Mouse (Mus musculus): ENCODE measurements around the gene Cc2d2b.

Cc2d2b gene

DNA sequence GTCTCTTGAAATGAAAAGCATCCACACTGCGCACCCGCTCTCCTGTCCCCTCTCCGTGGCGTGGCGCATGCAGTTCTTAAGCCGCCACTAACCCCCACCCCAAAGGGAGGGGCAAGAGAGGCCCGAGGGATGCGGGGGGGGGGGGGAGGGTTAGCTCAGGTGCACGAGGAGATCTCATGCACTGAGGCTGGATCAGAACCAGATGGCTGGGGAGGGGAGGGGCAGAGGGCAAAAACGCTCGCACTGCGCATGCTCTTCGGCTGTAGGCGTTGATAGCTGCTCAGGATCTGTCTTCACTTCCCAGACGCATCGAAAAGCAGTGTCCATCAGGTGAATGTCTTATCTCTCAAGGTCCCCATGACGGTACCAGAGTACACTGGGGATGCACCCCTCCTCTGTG is at the start of gene Cc2d2b:
Gene Cc2d2b, plus strand, starts transcription at position 195 of the 400 bp plus-strand sequence.
- DNase-seq (ENCODE audit: low read depth, low spot score): no peak

DNA sequence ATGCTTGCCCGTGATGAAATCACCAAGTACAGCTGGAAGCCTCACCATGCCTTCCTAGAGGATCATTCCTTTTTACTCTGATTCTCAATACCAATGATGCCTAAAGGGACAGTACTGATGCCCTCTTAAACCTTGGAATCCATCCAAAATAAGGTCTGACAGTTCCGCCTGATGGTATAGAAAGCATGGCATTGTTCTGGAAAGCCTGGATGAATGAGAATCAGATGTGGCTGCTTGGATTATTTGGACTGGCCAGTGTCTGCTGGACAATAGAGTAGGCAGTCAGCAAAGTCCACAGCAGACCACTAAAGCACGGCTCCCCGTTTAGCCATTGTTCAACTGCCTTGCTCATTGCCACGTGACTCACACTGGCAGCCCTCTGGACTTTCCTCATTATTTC is 48.7 kb upstream of the Cc2d2b start:
- no peak for DNase-seq (ENCODE audit: low read depth, low spot score)

DNA sequence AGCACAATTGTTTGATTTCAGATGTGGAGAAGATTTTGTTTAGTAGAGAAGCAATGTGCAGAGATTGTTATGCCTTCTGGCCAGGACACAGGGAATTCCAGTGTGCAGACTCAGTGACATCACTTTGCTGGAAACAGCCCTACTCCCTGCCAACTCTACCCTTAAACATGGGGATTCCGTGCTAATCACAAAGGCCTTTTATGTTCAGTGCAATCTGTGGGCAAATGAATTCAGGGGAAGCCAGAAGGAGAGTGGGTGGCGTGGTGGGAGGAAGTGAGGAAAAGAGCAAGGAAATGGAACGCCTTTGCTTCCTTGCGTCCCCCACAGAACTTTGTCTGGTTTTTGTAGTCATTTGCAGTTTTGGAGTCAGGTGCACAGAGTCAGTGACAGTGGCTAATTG is 46.1 kb upstream of the Cc2d2b start:
- no peak for DNase-seq (ENCODE audit: low read depth, low spot score)

DNA sequence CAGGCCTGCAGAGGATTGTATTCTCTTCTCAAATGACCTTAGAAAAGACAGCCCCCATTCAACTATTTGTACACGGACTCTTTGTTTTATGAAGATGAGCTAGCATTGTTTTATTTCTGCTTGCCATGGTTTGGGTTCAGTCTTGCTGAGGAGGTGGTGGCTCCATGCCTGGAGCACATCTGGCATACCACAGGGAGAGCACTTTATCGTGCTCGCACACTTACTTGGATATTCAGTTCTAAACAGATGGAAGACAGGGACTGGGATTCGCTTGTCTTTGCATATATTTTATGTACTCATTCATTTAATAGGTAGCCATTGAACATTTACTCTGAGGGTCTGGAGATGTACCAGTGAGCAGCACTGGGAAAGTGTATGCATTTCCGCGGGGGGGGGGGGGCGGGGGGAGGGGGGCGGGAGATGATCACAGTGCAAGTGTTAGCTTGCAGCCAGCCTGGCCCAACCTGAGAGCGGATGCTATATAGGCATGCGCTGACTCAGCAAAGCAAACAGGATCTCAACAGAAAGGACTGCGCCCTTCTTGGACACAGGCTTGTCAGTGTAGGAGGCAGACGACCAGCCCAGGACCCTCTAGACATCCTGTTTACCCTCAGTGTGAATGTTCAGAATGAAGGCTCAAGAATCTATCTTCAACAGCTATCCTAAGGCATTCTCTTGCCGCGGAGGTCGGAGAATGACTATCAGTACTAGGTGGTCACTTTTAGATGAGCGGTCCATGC is 35.5 kb upstream of the Cc2d2b start:
- no peak for DNase-seq (ENCODE audit: low read depth, low spot score)

DNA sequence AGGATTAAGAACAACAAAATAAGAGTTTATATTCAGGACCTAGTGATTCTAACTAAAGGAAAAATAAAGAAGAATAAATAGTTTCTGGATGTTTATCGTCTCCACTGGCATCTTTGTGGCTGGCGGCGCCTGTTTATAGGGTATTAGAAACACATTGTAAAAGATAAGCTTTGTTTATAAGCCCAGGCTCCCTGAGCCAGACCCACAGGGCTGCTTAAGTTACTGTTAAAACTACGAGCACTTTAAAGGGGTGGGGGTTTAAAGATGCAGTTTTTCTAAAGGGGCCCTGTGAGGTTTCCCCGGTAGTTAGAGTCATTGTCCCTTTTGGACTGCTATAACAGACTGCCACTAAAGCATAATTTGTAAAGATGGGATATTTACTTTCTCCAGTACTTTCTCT is 33.9 kb upstream of the Cc2d2b start:
- no peak for DNase-seq (ENCODE audit: low read depth, low spot score)

DNA sequence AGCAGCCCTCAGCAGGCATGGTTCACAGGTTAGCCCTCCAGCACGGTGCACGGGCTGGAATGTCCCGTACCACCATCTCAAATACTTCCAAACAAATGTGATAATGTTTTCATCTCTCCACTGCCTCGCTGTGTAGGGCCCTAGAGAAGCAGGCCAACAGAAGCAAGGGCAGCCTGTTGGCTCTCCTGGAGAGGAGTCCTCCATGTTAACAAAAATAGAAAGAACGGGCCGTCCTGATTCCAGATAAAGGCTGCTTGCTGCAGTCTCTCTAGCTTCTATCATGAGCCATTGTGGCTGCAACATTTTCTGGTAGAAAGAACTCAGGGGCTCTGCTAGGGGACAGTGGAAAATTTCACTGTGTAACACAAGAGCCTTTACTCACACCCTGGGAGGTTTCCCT is 31.6 kb upstream of the Cc2d2b start:
- DNase-seq (ENCODE audit: low read depth, low spot score): no peak

DNA sequence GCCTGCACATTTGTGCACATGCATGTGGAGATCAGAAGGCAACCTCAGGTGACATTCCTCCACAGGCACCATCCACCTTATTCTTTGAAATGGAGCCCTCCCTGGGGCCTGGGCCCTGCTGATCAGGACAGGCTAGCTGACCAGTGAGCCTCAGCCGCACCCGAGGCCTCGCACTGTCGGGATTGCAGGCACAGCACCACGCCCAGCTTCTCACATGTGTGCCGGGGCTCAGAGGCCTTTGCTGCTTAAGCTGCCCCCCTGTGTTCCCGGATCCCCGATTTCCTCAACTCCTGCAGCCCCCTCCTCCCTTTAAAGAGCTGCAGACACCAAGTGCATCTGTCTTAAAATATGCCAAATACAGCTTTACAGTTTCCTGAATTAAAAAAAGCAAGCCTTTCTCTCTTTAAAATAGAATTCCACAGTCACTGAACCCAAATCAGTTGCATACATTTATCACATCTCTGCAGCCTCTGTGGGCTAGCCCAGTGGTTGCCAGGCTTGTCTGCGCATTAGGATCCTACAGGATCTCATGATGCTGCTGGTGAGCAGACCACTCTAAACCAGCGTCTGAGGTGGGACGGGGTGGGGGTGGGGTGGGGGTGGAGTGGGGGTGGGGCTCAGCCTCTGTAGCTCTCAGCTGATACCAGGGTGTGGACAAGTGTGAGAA is 29.0 kb upstream of the Cc2d2b start:
- DNase-seq (ENCODE audit: low read depth, low spot score): no peak

DNA sequence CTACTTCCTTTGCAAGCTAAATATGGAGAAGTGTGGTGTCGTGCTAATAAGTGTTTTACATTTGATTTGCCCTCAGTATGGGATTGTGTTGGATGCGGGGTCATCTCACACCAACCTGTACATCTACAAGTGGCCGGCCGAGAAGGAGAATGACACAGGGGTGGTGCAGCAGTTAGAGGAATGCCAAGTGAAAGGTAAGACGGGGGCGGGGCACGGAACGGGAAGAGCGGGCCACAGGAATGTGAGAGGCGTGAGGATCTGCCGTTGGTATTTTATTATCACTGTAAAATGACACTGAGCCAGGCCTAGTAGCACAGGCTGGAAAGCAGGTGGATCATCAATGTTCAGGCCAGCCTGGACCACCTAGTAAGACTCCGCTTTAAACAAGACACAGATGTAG is 28.2 kb upstream of the Cc2d2b start:
- DNase-seq (ENCODE audit: low read depth, low spot score): no peak

DNA sequence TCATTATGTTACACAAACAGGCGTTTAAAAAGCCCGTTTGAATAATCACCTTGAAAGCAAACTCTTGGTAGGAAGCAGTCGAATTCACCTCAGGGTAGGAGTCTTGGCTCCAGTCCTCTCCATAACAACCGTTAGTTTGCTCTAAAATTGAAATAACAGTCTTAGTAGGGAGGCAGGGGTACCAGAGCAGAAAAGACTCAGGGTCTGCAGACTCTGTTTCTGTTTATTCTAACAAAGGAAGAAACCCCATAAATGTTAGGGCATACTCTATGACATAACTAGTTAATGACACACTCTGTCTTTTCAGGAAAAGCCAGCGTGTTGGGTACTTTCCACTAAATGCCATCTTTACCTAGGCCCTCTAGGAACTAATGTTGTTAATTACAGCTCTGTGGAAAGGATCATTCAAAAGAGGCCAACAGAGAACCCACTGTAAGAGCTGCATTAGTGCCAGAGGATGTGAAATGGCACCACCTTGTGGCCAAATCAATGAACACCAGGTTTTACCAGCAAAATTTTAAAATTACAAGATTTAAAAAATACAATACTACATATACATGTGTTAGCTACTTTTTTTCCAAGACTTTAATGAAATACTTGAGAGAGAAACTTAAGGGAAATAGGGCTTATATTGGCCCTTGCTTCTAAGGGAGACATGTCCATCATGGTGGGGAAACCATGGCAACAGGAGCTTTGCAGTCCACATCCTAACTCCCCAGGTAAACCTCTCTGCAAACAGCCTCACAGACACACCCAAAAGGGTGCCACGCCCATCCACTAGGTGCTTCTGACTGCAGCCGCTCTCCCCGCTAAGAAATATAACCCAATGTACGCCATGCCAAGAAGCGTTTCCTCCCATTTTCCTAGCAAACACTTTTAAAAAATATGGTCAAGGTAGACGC is 26.2 kb upstream of the Cc2d2b start:
- peak; percentile 42 for DNase-seq (ENCODE audit: low read depth, low spot score)

DNA sequence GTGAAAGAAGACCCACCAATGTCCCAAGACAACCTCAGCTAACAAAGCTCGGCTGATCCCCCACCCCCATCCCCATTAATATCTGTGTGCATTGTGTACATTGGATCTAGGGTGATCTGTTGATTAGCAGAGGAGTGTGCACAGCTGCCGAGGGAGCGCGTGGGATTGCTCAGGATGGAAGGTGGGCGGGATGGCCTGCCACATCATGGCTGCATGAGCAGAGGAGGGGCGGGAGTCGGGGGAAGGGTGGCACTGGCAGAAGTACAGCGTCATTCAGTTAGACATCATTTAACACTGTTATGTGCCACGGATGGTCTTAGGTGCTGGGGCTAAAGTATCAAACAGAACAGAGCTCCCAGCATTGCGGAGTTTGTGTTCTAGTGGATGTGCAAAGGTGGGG is 25.0 kb upstream of the Cc2d2b start:
- no peak for DNase-seq (ENCODE audit: low read depth, low spot score)

DNA sequence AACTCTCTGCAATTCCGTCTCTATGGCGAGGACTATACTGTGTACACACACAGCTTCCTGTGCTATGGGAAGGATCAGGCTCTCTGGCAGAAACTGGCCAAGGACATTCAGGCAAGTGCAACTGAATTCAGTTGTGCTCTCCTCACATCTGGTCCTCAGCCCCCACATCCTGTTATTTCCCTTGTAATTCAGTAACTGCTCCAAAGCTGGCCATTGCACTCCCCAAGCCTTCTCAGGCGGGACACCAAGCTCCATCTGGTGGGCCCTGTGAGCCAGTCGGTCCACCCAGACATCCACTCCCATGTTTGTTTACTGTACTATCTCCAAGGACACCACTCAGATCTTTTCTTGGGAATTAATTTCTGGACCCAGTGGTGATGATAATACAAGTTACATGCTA is 22.4 kb upstream of the Cc2d2b start:
- no peak for DNase-seq (ENCODE audit: low read depth, low spot score)

DNA sequence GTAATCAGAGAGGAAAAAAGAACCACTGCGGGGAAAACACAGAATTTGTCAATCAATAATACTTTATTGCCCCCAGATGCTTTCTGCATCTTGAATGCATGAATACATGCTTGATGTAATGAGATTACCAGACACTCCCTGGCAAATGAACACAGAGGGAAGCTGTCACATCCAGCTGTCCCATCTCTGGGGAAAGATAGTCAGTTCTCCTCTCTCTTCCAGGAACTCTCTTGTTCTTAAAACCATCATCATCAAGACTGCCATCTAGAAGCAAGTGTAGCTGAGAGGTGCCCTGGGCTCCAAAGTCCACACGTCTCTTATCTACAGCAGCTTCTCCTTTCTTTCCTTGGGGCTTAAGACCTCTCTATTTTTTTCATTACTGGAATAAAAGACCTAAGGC is 21.9 kb upstream of the Cc2d2b start:
- no peak for DNase-seq (ENCODE audit: low read depth, low spot score)

DNA sequence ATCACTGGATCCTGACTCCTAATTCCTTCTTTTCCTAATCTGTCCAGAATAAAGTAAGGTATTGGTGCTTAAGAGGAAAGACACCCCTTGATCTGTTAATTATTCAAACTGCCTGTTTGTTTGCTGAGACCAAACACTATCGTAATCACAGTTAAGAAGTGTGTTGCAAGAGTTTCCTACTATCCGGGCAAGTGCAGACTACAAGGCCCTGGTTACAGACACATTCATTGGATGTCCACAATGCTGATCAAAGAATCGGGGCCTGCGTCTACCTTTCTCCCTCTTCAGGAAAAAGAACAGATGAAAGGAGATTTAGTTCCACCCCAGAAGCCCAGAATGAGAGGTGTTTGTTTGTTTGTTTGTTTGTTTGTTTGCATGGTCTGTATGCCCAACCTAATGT is 20.3 kb upstream of the Cc2d2b start:
- DNase-seq (ENCODE audit: low read depth, low spot score): no peak

DNA sequence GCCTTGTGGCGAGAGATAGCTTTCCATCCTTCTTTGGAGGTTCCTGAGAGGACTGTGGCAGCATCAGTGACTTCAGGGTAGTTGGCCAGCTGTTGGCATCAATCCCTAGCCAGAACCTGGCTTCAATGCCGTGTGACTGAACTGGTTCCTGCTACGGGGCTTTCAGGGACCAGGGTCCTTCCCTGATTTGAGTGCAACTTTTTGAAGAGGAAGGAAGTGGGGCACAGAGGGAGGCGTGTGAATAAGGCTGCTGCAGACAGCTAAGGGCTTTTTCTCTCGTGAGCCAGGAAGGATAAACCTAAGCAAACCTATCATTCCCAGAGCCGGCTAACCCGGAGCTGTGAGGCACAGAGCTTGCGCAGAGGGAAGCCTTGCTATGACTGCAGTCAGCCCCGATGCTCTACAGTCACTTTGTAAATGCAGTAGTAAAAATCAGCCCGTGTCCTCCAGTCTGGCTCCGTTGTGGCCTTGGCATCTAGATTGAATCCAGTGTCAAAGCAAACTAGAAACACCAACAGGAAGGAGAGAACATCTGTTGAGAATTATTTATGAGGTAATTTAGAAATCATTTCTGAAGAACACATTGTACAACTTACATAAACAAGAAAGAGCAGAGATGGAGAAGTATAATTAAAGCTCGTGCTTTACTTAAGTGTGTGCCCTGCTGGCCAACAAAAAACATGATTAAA is 19.7 kb upstream of the Cc2d2b start:
- no peak for DNase-seq (ENCODE audit: low read depth, low spot score)

DNA sequence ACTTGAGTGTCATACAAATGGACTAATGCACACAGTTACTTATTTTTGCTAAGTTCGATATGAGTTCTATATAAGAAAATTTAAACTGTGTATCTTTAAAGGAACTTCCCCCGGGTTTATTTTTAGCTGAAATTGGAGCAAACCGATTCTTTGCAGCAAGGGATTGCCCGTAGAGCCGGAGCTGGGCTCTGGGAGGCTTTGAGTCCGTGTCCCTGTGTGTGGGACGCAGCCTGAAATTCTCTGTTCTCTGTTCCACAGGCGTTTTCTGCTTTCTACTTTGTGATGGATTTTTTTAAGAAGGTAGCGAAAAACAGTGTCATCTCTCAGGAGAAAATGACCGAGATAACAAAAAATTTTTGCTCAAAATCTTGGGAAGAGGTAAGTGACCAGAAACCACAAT is 15.1 kb upstream of the Cc2d2b start:
- DNase-seq (ENCODE audit: low read depth, low spot score): no peak

DNA sequence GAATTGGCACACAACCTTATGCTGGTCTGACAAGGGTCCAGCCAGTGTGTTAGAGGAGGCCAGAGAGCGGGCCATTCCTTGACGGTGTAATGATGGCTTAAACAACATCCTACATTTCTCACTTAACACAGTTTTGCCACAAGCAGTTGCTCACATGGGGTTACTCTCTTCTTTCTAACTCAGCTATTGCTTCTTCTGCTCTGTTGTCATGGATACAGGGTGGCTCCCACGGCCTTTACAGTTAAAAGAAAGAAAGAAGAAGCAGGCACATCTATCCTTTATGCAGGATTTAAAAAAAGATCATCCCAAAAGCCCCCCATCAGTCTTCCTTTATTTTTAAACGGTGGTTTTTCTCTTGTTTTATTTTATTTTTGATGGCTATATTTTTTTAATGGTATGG is 14.7 kb upstream of the Cc2d2b start:
- DNase-seq (ENCODE audit: low read depth, low spot score): no peak

DNA sequence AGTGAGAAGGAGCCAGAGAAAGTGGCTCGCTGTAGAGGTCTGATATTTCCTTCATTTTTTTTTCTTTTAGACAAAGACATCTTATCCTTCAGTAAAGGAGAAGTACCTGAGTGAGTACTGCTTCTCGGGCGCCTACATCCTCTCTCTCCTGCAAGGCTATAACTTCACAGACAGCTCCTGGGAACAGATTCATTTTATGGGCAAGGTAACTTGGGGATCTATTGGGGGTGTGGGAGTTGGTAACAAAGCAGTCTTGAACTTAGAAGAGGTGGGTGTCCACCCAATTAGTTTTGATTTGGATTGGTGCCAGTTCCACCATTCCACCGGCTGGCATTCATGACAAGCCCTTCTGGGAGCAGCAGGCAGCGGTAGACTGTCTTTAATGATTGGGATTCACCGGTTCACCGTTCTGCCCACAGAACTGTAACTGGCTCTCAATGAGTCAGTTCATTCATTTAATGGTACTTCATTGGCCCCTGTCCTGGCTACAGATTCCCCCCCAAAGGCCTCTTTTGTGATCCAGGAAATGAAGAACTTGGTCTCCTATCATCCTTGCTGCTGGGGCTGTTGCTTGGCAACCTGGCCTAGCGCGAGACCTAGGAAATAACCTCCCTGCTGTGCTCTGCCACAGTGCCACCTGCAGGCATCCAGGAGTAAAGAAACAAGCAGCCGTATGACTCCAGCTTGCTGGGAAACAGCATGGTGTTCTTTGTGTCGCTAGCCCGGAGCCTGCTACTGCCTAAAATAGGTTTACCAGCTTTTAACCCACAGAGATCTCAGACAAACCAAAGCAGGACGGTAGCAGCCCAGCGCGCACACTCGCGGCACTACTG is 11.7 kb upstream of the Cc2d2b start:
- DNase-seq (ENCODE audit: low read depth, low spot score): peak; percentile 68

DNA sequence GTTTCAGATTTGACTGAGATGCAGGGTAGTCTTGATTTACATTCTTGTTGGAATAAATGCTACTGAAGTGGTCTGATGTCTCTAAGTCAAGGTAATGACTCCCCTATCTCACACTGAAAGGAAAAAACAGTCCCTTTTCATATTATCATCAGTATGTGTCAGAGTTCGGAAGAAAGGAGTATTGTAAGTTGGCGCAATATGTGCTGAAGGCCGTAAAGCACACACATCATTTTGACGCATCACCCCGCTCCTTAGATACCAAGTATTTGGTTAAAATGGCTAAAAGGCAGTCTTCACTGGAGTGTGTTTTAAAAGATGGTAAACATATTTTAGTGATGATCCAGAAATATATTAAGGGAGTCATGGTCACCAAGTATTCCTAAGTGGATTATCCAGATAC is 10.9 kb upstream of the Cc2d2b start:
- DNase-seq (ENCODE audit: low read depth, low spot score): no peak

DNA sequence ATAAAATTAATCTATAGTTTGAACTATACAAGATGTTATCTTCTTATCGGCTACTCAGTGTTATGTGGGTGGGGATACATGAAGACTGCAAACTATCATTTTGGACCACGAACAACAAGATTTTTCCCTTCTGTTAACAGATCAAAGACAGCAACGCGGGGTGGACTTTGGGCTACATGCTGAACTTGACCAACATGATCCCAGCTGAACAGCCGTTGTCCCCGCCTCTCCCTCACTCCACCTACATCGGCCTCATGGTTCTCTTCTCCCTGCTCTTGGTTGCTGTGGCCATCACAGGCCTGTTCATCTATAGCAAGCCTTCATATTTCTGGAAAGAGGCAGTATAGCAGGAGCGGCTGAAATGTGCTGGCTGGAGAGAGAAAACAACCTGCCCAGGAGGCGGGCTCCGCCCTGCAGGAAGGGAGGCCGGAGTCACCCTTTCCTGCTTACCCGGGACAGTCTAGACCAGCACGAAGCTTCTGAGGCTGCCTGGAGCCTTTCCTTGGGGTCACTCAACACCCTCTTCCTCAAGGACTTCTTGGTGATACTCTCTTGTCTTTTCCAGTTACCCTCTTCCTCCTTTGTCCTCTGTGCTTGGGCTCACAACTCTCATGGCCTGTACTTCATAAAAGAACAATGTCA is 9.7 kb upstream of the Cc2d2b start:
- no peak for DNase-seq (ENCODE audit: low read depth, low spot score)

DNA sequence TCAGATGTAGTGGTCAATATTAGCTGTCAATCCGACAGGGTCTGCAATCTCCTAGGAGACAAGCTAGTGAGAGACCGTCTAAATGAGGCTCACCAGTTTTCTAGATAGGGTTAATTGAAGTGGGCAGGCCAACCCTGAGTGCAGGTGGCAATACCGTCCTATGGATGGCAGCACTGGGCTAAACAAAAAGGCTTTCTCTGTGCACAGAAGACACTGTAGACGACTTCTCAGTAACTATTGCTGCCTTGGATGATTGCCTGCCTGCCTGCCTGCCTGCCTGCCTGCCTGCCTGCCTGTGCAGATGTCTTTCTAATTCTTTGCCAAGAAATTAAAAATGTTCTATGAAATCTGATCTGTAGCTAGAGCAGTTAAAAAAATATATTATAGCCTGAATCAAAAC is 1.9 kb upstream of the Cc2d2b start:
- DNase-seq (ENCODE audit: low read depth, low spot score): no peak

DNA sequence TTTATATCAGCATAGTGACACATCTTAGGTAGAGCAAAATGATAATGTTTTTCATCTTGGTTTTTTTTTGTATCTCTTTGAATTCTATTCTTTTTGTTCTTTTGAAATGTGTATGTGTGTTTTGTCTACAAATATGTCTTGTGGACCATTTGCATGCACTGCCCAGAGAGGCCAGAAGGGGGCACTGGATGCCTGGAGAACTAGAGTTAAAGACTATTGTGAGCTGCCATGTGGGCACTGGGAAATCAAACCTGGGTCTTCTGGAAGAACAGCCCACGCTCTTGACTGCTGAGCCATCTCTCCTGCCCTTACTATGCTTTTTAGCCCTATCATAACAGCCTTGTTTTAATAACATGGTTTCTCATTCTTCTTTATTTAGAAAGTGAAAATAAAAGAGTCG is 5.8 kb downstream of the Cc2d2b start:
- DNase-seq (ENCODE audit: low read depth, low spot score): peak; percentile 33

Data from retina, postnatal 7 days (tissue).